Mouse (Mus musculus) urinary bladder, postnatal 36 days (tissue): Measurements from ENCODE around the gene Ccdc191.

ENCODE experiments used
- DNase-seq, 2 experiments: peaks; one replicate each; pipeline ENCODE4 v3.0.0; 2022; ENCODE audit warnings: low spot score in 2 of 2, mixed read lengths in 1 of 2

The Ccdc191 gene

GRCm38 (mm10) chr16:43930577-43930976, 41.0 kb downstream of the Ccdc191 start:
- no peak for DNase-seq

GRCm38 (mm10) chr16:43931502-43931901, 41.9 kb downstream of the Ccdc191 start:
- no peak for DNase-seq

GRCm38 (mm10) chr16:43932319-43932718, 42.7 kb downstream of the Ccdc191 start:
- no peak for DNase-seq

GRCm38 (mm10) chr16:43933041-43933440, 43.4 kb downstream of the Ccdc191 start:
- no peak for DNase-seq

- DNase-seq: no peak
These were observed 45.3 kb downstream of the Ccdc191 start for GRCm38 (mm10) chr16:43934856-43935255.

- no peak for DNase-seq
These were observed 45.8 kb downstream of the Ccdc191 start for GRCm38 (mm10) chr16:43935367-43935766.

GRCm38 (mm10) chr16:43935892-43936291, 46.3 kb downstream of the Ccdc191 start:
- no peak for DNase-seq

GRCm38 (mm10) chr16:43940846-43941245, 51.2 kb downstream of the Ccdc191 start:
- DNase-seq: peak in 1 of 2 experiments; percentile 23

- no peak for DNase-seq
These were observed 55.8 kb downstream of the Ccdc191 start for GRCm38 (mm10) chr16:43945351-43945750.

- no peak for DNase-seq
These were observed 56.3 kb downstream of the Ccdc191 start for GRCm38 (mm10) chr16:43945869-43946268.

GRCm38 (mm10) chr16:43951591-43951990, 62.0 kb downstream of the Ccdc191 start:
- no peak for DNase-seq

GRCm38 (mm10) chr16:43954913-43955312, 65.3 kb downstream of the Ccdc191 start:
- DNase-seq: no peak

- no peak for DNase-seq
These were observed 68.4 kb downstream of the Ccdc191 start for GRCm38 (mm10) chr16:43958038-43958437.

- no peak for DNase-seq
These were observed 73.7 kb downstream of the Ccdc191 start for GRCm38 (mm10) chr16:43963291-43963690.

- no peak for DNase-seq
These were observed 74.2 kb downstream of the Ccdc191 start for GRCm38 (mm10) chr16:43963780-43964179.

GRCm38 (mm10) chr16:43965781-43966389, 76.3 kb downstream of the Ccdc191 start:
- DNase-seq: no peak

- no peak for DNase-seq
These were observed 80.8 kb downstream of the Ccdc191 start for GRCm38 (mm10) chr16:43970426-43970825.

GRCm38 (mm10) chr16:43971189-43971588, 81.6 kb downstream of the Ccdc191 start:
- no peak for DNase-seq

- DNase-seq: no peak
These were observed 82.1 kb downstream of the Ccdc191 start for GRCm38 (mm10) chr16:43971741-43972140.

GRCm38 (mm10) chr16:43972391-43972790, 82.8 kb downstream of the Ccdc191 start:
- no peak for DNase-seq

- no peak for DNase-seq
These were observed 83.5 kb downstream of the Ccdc191 start for GRCm38 (mm10) chr16:43973147-43973546.

- DNase-seq: no peak
These were observed 84.1 kb downstream of the Ccdc191 start for GRCm38 (mm10) chr16:43973606-43974220.

GRCm38 (mm10) chr16:43979010-43979327, 89.4 kb downstream of the Ccdc191 start:
- DNase-seq: no peak
